Mouse (Mus musculus) gonadal fat pad, adult 2 months (tissue): ENCODE data around the gene Rgl2. TPM values are rescaled to one million over a fixed set of nuclear protein-coding genes. Genes with fewer than 3 reads are reported as not detected.
"Not testable (repeated sequence)": the region's sequence is repeated elsewhere in the genome, so short reads cannot be mapped to it uniquely, and the experiment has no call there.

Experiments used
- DNase-seq: peaks from one replicate; pipeline ENCODE4 v3.0.0-alpha.2; 2012; ENCODE audit warnings: low read depth
- polyA plus RNA-seq: library from polyadenylated mRNA; depleted of rRNA; stranded (reverse); fragments of >200 nt; gene quantifications from 2 replicates; pipeline ENCODE4 v1.2.3, GENCODE M21; 2012; rRNA removed

Gene Rgl2
- polyA plus RNA-seq, result 117 and 144 TPM in 2 replicates

GRCm38 (mm10) chr17:33929371-33930279 lies at the start of gene Rgl2:
Gene Rgl2, plus strand, starts transcription at chr17:33929543.
- DNase-seq, result no peak

- DNase-seq, result not testable (repeated sequence)
Observed at GRCm38 (mm10) chr17:33884320-33884719, 45.0 kb upstream of the Rgl2 start.

- not testable (repeated sequence) for DNase-seq
Observed at GRCm38 (mm10) chr17:33887802-33888201, 41.5 kb upstream of the Rgl2 start.

GRCm38 (mm10) chr17:33888230-33888629 lies 41.1 kb upstream of the Rgl2 start:
- not testable (repeated sequence) for DNase-seq

- DNase-seq, result not testable (repeated sequence)
Observed at GRCm38 (mm10) chr17:33889941-33890532, 39.3 kb upstream of the Rgl2 start.

- peak; percentile 88 for DNase-seq
Observed at GRCm38 (mm10) chr17:33890533-33891059, 38.7 kb upstream of the Rgl2 start, which contains the start of gene Kifc1. Gene Kifc1, minus strand, starts transcription at chr17:33890661.

- DNase-seq, result no peak
Observed at GRCm38 (mm10) chr17:33891357-33891756, 38.0 kb upstream of the Rgl2 start.

- not testable (repeated sequence) for DNase-seq
Observed at GRCm38 (mm10) chr17:33891892-33892291, 37.5 kb upstream of the Rgl2 start.

GRCm38 (mm10) chr17:33892429-33892828 lies 36.9 kb upstream of the Rgl2 start:
- no peak for DNase-seq

- not testable (repeated sequence) for DNase-seq
Observed at GRCm38 (mm10) chr17:33893011-33893410, 36.3 kb upstream of the Rgl2 start.

GRCm38 (mm10) chr17:33897114-33897794 lies 32.1 kb upstream of the Rgl2 start:
- DNase-seq, result no peak

GRCm38 (mm10) chr17:33898193-33898592 lies 31.1 kb upstream of the Rgl2 start:
- not testable (repeated sequence) for DNase-seq

- DNase-seq, result no peak
Observed at GRCm38 (mm10) chr17:33899642-33900041, 29.7 kb upstream of the Rgl2 start.

- DNase-seq, result no peak
Observed at GRCm38 (mm10) chr17:33900281-33900988, 28.9 kb upstream of the Rgl2 start.

GRCm38 (mm10) chr17:33900989-33901314 lies 28.4 kb upstream of the Rgl2 start:
- DNase-seq, result no peak

GRCm38 (mm10) chr17:33901653-33902052 lies 27.7 kb upstream of the Rgl2 start:
- DNase-seq, result no peak

GRCm38 (mm10) chr17:33902079-33902478 lies 27.3 kb upstream of the Rgl2 start:
- no peak for DNase-seq

GRCm38 (mm10) chr17:33902491-33902890 lies 26.9 kb upstream of the Rgl2 start:
- no peak for DNase-seq

- DNase-seq, result not testable (repeated sequence)
Observed at GRCm38 (mm10) chr17:33903911-33904651, 25.3 kb upstream of the Rgl2 start.

GRCm38 (mm10) chr17:33904835-33905234 lies 24.5 kb upstream of the Rgl2 start, which contains the start of gene Platr17:
Gene Platr17, plus strand, starts transcription at chr17:33905135.
- not testable (repeated sequence) for DNase-seq
